Mouse (Mus musculus): Measurements from ENCODE around the gene Alyref.

- TF ChIP-seq CTCF (IDR thresholded peaks at IDR 0.05; ENCODE audit: control insufficient read depth, insufficient read depth, insufficient replicate concordance, low read depth, low read length): no peak
- no peak for TF ChIP-seq POLR2A (IDR thresholded peaks at IDR 0.05; ENCODE audit: control insufficient read depth, low read depth, low read length)
These were observed 50.7 kb downstream of the Alyref start for GRCm38 (mm10) chr11:120547469-120547868.
